Mouse (Mus musculus): ENCODE results near the gene Rgl2.

Gene Rgl2

DNA sequence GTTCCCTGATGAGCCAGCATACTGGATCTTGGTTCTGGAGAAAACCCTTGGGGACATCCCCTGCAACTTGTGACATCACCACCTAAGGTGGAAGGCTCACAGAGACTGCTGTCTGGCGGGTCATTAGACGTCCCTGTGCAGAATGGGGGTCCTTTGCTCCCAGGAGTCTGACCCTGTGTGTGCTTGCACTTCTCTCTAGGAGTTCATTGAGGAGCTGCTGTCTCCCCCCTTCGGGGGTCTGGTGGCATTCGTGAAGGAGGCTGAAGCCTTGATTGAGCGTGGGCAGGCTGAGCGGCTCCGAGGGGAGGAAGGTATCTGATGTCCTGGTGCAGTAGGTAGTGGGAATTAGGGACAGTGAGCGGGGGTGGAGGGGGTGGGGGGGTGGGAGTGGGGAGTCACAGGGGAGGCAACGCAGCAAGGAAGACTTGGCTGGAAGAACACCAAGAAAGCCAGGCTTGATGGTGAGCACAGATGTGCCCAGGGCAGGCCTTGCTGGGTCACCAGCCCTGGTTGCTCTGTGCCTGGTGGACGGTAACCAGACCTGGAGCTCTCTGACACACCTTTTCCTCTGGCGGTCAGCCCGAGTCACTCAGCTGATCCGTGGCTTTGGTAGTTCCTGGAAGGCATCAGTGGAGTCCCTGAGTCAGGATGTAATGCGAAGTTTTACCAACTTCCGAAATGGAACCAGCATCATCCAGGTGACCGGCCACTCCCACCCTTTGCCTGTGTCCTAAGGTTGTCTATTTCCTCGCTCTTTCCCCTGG lies 35.9 kb downstream of the Rgl2 start:
- in situ Hi-C loops (cut with MboI, MseI): no loop called here

DNA sequence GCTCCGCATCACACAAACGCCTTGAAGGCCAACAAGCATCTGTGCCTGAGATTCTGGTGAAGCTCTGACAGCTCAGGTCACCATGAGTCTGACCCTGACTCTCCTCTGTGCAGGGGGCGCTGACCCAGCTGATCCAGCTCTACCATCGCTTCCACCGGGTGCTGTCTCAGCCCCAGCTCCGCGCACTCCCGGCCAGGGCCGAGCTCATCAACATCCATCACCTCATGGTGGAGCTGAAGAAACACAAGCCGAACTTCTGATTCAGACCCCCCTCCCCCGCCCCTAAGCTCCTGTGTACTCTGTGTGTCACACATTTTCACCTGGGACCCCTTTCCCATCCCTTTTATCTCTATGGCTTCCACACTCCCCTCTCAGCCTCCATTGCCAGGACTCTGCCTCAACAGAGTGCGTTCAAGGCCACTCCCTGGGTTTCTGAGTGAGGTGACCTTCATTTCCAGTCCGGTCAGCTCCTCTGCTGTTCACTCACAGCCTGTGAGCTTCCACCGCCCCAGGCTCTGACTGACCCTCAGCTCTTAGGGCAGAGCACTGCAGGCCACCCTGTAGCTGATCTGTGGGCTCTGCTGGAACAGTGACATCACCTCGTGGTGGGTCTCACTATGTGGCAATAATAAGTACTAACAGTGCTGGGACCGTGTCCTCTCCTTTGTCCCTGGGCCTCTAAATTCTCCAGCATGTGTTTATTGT lies 36.7 kb downstream of the Rgl2 start:
- in situ Hi-C loops (cut with MboI, MseI): no loop called here

- in situ Hi-C loops (cut with MboI, MseI): no loop called here
These were observed 39.1 kb downstream of the Rgl2 start for GRCm38 (mm10) chr17:33968489-33968888.

DNA sequence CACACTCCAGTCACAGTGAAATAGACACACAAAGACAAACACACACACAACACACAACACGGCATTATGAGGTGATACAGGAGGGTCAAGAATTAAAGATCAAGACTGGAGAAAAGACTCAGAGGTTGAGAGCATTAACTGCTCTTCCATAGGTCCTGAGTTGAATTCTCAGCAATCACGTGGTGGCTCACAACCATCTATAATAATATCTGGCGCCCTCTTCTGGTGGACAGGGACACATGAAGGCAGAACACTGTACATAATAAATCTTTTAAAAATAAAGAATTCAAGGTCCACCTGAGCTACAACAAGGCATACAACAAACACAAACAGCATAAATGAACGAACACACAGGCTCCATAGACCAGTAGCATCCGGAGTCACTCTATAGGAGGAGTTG lies 39.6 kb downstream of the Rgl2 start:
- in situ Hi-C loops (cut with MboI, MseI): no loop called here

DNA sequence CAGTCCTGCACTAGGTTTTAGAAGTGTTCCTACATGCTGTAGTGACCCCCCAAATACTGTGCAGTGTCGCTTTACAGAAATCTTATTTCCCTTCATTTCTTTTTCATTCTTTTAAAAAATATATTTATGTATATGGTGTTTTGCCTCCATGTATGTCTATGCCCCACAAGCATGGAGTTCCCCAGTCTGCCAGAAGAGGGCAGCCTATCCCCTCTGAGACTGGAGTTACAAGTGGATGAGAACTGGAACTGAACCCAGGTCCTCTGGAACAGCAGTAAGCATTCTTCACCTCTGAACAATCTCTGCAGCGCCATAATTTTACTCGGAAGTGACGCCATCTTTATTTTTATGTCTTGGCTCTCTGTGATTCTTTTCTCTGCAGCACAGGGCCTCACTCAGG lies 40.1 kb downstream of the Rgl2 start:
- in situ Hi-C loops (cut with MboI, MseI): no loop called here

DNA sequence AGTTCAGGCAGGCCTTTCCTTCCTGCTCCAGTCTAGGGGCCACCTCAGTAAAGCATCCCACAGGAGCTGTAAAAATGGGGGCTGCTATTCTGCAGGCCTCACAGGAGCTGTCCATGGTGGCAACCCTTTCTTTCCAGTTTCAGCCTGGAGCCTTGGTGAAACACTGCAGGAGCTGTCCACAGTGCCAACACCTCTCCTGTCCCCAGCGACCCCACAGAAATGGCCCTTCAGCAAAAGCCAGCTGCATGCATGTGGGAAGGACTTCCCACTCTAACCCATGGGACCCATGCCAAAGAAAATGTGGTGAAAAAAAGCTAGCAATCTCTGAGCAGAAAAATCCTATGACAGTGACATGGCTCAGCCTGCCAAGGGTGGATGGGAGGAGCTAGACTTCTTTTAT lies 43.3 kb downstream of the Rgl2 start:
- in situ Hi-C loops (cut with MboI, MseI): no loop called here

- in situ Hi-C loops (cut with MboI, MseI): no loop called here
These were observed 44.2 kb downstream of the Rgl2 start for GRCm38 (mm10) chr17:33973572-33973971.

GRCm38 (mm10) chr17:33977861-33978557 lies 48.7 kb downstream of the Rgl2 start:
- in situ Hi-C loops (cut with MboI, MseI): loop anchor here in 1 of 2 experiments (25.0 kb wide), 1 partner anchor 1409 kb away; the partner anchor contains the start of gene H2-Q4

DNA sequence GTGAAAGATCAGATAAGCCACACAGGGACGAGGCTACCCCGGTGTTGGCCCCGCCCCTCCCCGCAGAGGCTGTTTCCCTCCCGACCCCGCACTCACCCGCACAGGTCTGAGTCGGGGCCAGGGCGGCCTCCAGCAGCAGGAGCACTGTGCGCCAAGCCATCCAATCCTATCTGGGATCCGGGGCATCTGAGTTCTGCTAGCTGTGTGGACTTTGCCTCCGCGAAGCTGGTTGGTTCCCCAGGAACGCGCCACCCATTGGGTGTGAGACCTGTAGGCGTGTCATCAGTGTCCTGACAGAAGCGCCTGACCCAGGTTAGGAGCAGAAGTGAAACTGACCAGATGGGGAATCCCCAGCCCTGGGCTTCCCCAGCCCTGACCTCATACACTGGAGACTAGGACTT lies 49.3 kb downstream of the Rgl2 start:
- in situ Hi-C loops (cut with MboI, MseI): loop anchor here in 1 of 2 experiments (25.0 kb wide), 1 partner anchor 1409 kb away; the partner anchor contains the start of gene H2-Q4

DNA sequence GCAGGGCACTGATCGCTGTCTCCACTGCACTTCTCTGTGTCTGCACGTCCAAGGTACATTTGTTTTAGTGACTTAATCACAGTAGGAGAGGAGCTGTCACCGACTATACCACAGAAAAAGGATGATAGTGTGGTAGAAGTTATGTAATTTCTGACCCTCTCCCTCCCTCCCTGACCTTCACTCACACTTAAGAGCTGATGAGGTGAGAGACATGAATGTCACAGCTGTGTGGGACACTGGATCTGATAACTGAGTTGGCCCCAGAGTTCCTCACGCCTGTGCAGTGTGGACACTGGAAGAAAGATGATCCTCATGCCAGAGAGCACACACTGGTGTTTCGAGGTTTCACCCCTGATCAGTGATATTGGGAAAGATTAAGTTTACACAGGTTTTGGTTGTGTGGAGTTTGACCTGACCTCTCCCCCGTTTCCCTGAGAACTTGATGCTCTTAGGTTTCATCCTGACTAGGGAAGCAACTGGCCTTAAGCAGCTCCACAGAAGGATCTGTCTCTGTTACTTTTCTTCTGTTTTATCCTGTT lies 50.2 kb downstream of the Rgl2 start:
- in situ Hi-C loops (cut with MboI, MseI): loop anchor here (10.0 to 25.0 kb wide), 2 partner anchors 1408 to 1475 kb away; partner anchors contain the start of gene H2-Q4 (in 1 of the 2)

DNA sequence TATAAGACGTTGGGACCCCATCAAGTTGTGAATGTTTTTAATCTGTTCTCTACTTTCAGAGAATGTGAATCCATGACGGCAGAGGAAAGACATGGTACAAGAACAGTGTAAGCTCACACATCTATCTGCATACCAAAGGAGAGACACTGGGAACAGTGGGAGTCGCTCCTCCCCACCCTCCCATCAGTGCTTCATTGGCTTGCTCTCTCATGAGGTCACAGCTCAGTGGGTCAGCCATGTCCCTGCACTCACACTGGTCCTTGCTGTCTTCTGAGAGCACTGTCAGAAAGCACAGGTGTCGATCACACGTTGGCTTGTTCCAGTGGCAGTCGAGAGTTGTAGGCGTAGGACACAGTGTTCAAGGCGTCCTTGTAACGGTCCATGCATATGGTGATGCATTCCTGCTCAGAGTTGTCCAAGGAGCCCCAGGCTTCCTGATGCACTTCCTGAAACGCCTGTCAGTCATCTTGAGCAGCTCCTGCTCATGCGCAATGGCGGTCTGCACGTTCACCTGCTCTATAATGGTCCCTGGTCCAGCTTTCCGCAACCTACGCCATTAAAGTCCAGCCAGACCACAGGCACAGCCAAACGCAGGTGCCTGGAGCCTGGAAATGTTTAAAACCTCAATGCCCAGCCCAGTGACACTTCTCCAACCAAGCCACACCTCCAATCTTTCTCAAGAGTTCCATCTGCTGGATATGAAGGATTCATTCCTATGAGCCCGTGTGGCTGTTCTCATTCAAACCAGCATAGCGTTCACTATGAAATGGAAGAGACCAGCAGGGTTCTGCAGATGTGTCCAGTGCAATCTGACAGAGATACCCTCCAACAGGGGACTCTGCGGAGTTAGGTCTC lies 51.1 kb downstream of the Rgl2 start:
- in situ Hi-C loops (cut with MboI, MseI): loop anchor here (10.0 to 25.0 kb wide), 2 partner anchors 1407 to 1474 kb away; partner anchors contain the start of gene H2-Q4 (in 1 of the 2)

- in situ Hi-C loops (cut with MboI, MseI): loop anchor here (10.0 to 25.0 kb wide), 2 partner anchors 1406 to 1473 kb away; partner anchors contain the start of gene H2-Q4 (in 1 of the 2)
These were observed 52.0 kb downstream of the Rgl2 start for GRCm38 (mm10) chr17:33981192-33981909.

DNA sequence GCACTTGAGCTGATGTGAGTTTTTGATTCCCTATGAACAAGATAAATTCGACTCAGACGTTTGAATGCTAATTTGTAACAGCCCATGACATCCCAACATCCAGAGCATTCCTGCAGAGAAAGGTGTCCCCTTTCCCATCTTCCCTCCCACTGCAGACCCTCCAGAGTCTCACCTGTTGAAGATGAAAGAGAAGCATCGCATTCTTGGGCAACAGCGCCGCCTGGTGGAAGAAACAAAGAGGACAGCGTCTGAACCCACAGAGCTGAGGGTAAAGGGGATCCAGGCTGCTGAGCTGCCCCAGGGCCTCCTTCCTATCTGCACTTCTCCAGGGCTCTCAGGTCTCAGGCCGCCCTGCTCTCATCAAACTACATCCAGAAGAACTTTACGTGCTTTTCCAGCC lies 52.8 kb downstream of the Rgl2 start:
- in situ Hi-C loops (cut with MboI, MseI): loop anchor here (10.0 to 25.0 kb wide), 2 partner anchors 1405 to 1473 kb away; partner anchors contain the start of gene H2-Q4 (in 1 of the 2)
